Mouse (Mus musculus): ENCODE measurements around the gene H6pd. TPM values are rescaled to one million over a fixed set of nuclear protein-coding genes. Genes with fewer than 3 reads are reported as not detected.

Gene H6pd
- polyA plus RNA-seq, 1 experiment from 2014 or later: 38.3 TPM

GRCm38 (mm10) chr4:149995911-149996310, 12.9 kb downstream of the H6pd start:
- H3K27ac ChIP-seq (ENCODE audit: low read length): peak overlapping the region; percentile 52; the same call in 1 of the 2 replicates
- peaks cover 43% of the 10 kb centered on the region for H3K4me1 ChIP-seq (replicated peaks; ENCODE audit: control insufficient read depth, insufficient read depth, low read length)
- WGBS: 88% methylated on average over 7 of the region's 7 CpGs

GRCm38 (mm10) chr4:149994218-149994617, 14.6 kb downstream of the H6pd start:
- ATAC-seq (ENCODE audit: low read depth): no peak
- peaks cover 44% of the 10 kb centered on the region for H3K4me1 ChIP-seq (replicated peaks; ENCODE audit: control insufficient read depth, insufficient read depth, low read length)
- no peak overlapping the region for H3K4me3 ChIP-seq (ENCODE audit: low read length)
- H3K27me3 ChIP-seq (ENCODE audit: control insufficient read depth, insufficient read depth, low read depth, low read length): no peaks in the 10 kb centered on the region
- peaks cover 5% of the 10 kb centered on the region; the same call in 1 of the 2 replicates for H3K36me3 ChIP-seq (ENCODE audit: control insufficient read depth, insufficient read depth, low read length)
- no peaks in the 10 kb centered on the region for H3K9me3 ChIP-seq (ENCODE audit: control insufficient read depth, low read length)
- WGBS: 90% methylated on average over 10 of the region's 10 CpGs
- no peak overlapping the region for H3K9ac ChIP-seq (ENCODE audit: low read length)
- H3K27ac ChIP-seq (ENCODE audit: low read length): no peak overlapping the region
- no peak overlapping the region for H3K4me2 ChIP-seq (ENCODE audit: low read depth, low read length)

More at GRCm38 (mm10) chr4:149995911-149996310, 12.9 kb downstream of the H6pd start:
- Histone ChIP-seq H3K9ac (ENCODE audit: low read length) (no peak overlapping the region), H3K36me3 (ENCODE audit: control insufficient read depth, insufficient read depth, low read length) (peaks cover 5% of the 10 kb centered on the region; the same call in 1 of the 2 replicates), H3K4me3 (ENCODE audit: low read length) (no peak overlapping the region), H3K9me3 (ENCODE audit: control insufficient read depth, low read length) (no peaks in the 10 kb centered on the region), H3K27me3 (ENCODE audit: control insufficient read depth, insufficient read depth, low read depth, low read length) (no peaks in the 10 kb centered on the region), H3K4me2 (ENCODE audit: low read depth, low read length) (no peak overlapping the region)
- ATAC-seq (ENCODE audit: low read depth): no peak

GRCm38 (mm10) chr4:149992670-149993032, 16.2 kb downstream of the H6pd start:
- Histone ChIP-seq H3K36me3 (ENCODE audit: control insufficient read depth, insufficient read depth, low read length) (peaks cover 5% of the 10 kb centered on the region; the same call in 1 of the 2 replicates), H3K4me1 (replicated peaks; ENCODE audit: control insufficient read depth, insufficient read depth, low read length) (peaks cover 44% of the 10 kb centered on the region), H3K9me3 (ENCODE audit: control insufficient read depth, low read length) (no peaks in the 10 kb centered on the region), H3K9ac (ENCODE audit: low read length) (no peak overlapping the region), H3K27ac (ENCODE audit: low read length) (no peak overlapping the region), H3K27me3 (ENCODE audit: control insufficient read depth, insufficient read depth, low read depth, low read length) (no peaks in the 10 kb centered on the region), H3K4me2 (ENCODE audit: low read depth, low read length) (no peak overlapping the region), H3K4me3 (ENCODE audit: low read length) (no peak overlapping the region)
- 78% methylated on average over 8 of the region's 8 CpGs for WGBS
- no peak for ATAC-seq (ENCODE audit: low read depth)

- WGBS: 82% methylated on average over 13 of the region's 13 CpGs
- Histone ChIP-seq H3K27me3 (ENCODE audit: control insufficient read depth, insufficient read depth, low read depth, low read length) (no peaks in the 10 kb centered on the region), H3K4me2 (ENCODE audit: low read depth, low read length) (no peak overlapping the region), H3K4me3 (ENCODE audit: low read length) (no peak overlapping the region), H3K27ac (ENCODE audit: low read length) (no peak overlapping the region), H3K4me1 (replicated peaks; ENCODE audit: control insufficient read depth, insufficient read depth, low read length) (peaks cover 42% of the 10 kb centered on the region), H3K9me3 (ENCODE audit: control insufficient read depth, low read length) (no peaks in the 10 kb centered on the region), H3K36me3 (ENCODE audit: control insufficient read depth, insufficient read depth, low read length) (peaks cover 5% of the 10 kb centered on the region; the same call in 1 of the 2 replicates), H3K9ac (ENCODE audit: low read length) (no peak overlapping the region)
- no peak for ATAC-seq (ENCODE audit: low read depth)
These were observed 16.8 kb downstream of the H6pd start for GRCm38 (mm10) chr4:149991755-149992669.

- Histone ChIP-seq H3K27me3 (ENCODE audit: control insufficient read depth, insufficient read depth, low read depth, low read length) (no peaks in the 10 kb centered on the region), H3K9ac (ENCODE audit: low read length) (no peak overlapping the region), H3K27ac (ENCODE audit: low read length) (no peak overlapping the region; the same call in 1 of the 2 replicates), H3K4me2 (ENCODE audit: low read depth, low read length) (no peak overlapping the region), H3K4me3 (ENCODE audit: low read length) (no peak overlapping the region), H3K9me3 (ENCODE audit: control insufficient read depth, low read length) (no peaks in the 10 kb centered on the region), H3K4me1 (replicated peaks; ENCODE audit: control insufficient read depth, insufficient read depth, low read length) (peaks cover 37% of the 10 kb centered on the region), H3K36me3 (ENCODE audit: control insufficient read depth, insufficient read depth, low read length) (peaks cover 5% of the 10 kb centered on the region; the same call in 1 of the 2 replicates)
- 37% methylated on average over 9 of the region's 9 CpGs for WGBS
- peak; percentile 16 for ATAC-seq (ENCODE audit: low read depth)
These were observed 17.7 kb downstream of the H6pd start for GRCm38 (mm10) chr4:149990954-149991633.

- Histone ChIP-seq H3K4me1 (replicated peaks; ENCODE audit: control insufficient read depth, insufficient read depth, low read length) (peaks cover 33% of the 10 kb centered on the region), H3K9ac (ENCODE audit: low read length) (no peak overlapping the region), H3K4me3 (ENCODE audit: low read length) (no peak overlapping the region), H3K27me3 (ENCODE audit: control insufficient read depth, insufficient read depth, low read depth, low read length) (no peaks in the 10 kb centered on the region), H3K27ac (ENCODE audit: low read length) (peak overlapping the region; percentile 12), H3K36me3 (ENCODE audit: control insufficient read depth, insufficient read depth, low read length) (peaks cover 2% of the 10 kb centered on the region; the same call in 1 of the 2 replicates), H3K9me3 (ENCODE audit: control insufficient read depth, low read length) (no peaks in the 10 kb centered on the region), H3K4me2 (ENCODE audit: low read depth, low read length) (no peak overlapping the region)
- WGBS: 21% methylated on average over 8 of the region's 8 CpGs
- ATAC-seq (ENCODE audit: low read depth): peak; percentile 11; the same call in 1 of the 2 replicates
These were observed 18.4 kb downstream of the H6pd start for GRCm38 (mm10) chr4:149990212-149990953.

- H3K4me2 ChIP-seq (ENCODE audit: low read depth, low read length): peak overlapping the region; percentile 53
- H3K9ac ChIP-seq (ENCODE audit: low read length): peak overlapping the region; percentile 39; the same call in 1 of the 2 replicates
- peaks cover 33% of the 10 kb centered on the region for H3K4me1 ChIP-seq (replicated peaks; ENCODE audit: control insufficient read depth, insufficient read depth, low read length)
- peak overlapping the region; percentile 30 for H3K4me3 ChIP-seq (ENCODE audit: low read length)
- ATAC-seq (ENCODE audit: low read depth): peak; percentile 92
- H3K27me3 ChIP-seq (ENCODE audit: control insufficient read depth, insufficient read depth, low read depth, low read length): no peaks in the 10 kb centered on the region
- peak overlapping the region; percentile 13; the same call in 1 of the 2 replicates for H3K27ac ChIP-seq (ENCODE audit: low read length)
- 2% methylated on average over 21 of the region's 21 CpGs for WGBS
- H3K9me3 ChIP-seq (ENCODE audit: control insufficient read depth, low read length): no peaks in the 10 kb centered on the region
- no peaks in the 10 kb centered on the region for H3K36me3 ChIP-seq (ENCODE audit: control insufficient read depth, insufficient read depth, low read length)
These were observed 19.8 kb downstream of the H6pd start for GRCm38 (mm10) chr4:149988931-149989556.

GRCm38 (mm10) chr4:149988301-149988700, 20.5 kb downstream of the H6pd start:
- Histone ChIP-seq H3K9ac (ENCODE audit: low read length) (peak overlapping the region; percentile 39; the same call in 1 of the 2 replicates), H3K36me3 (ENCODE audit: control insufficient read depth, insufficient read depth, low read length) (no peaks in the 10 kb centered on the region), H3K9me3 (ENCODE audit: control insufficient read depth, low read length) (no peaks in the 10 kb centered on the region), H3K4me3 (ENCODE audit: low read length) (no peak overlapping the region), H3K4me2 (ENCODE audit: low read depth, low read length) (peak overlapping the region; percentile 53), H3K27ac (ENCODE audit: low read length) (no peak overlapping the region), H3K4me1 (replicated peaks; ENCODE audit: control insufficient read depth, insufficient read depth, low read length) (peaks cover 33% of the 10 kb centered on the region), H3K27me3 (ENCODE audit: control insufficient read depth, insufficient read depth, low read depth, low read length) (no peaks in the 10 kb centered on the region)
- no peak for ATAC-seq (ENCODE audit: low read depth)
- WGBS: 80% methylated on average over 6 of the region's 6 CpGs
